Mouse (Mus musculus): Measurements from ENCODE around the gene Mrtfa. TPM values are rescaled to one million over a fixed set of nuclear protein-coding genes. Genes with fewer than 3 reads are reported as not detected.

Gene Mrtfa
- polyA plus RNA-seq, 1 experiment from 2014 or later = 28.2 TPM

GRCm38 (mm10) chr15:80994959-80995358, 195.6 kb downstream of the Mrtfa start:
- Histone ChIP-seq H3K9me3 (ENCODE audit: control insufficient read depth, low read length) (no peaks in the 10 kb centered on the region), H3K9ac (ENCODE audit: low read depth, low read length) (no peak overlapping the region), H3K4me2 (replicated peaks; ENCODE audit: low read depth, low read length) (no peak overlapping the region), H3K36me3 (ENCODE audit: control insufficient read depth, insufficient read depth, low read length) (no peaks in the 10 kb centered on the region), H3K4me3 (ENCODE audit: low read length) (no peak overlapping the region), H3K4me1 (ENCODE audit: control insufficient read depth, insufficient read depth, low read length) (no peaks in the 10 kb centered on the region), H3K27ac (ENCODE audit: low read depth, low read length) (no peak overlapping the region), H3K27me3 (ENCODE audit: control insufficient read depth, insufficient read depth, low read length) (no peaks in the 10 kb centered on the region)
- ATAC-seq (ENCODE audit: low FRiP score, low TSS enrichment) = no peak
- WGBS = 84% methylated on average over 5 of the region's 5 CpGs

GRCm38 (mm10) chr15:80989712-80990111, 200.8 kb downstream of the Mrtfa start:
- Histone ChIP-seq H3K9me3 (ENCODE audit: control insufficient read depth, low read length) (no peaks in the 10 kb centered on the region), H3K36me3 (ENCODE audit: control insufficient read depth, insufficient read depth, low read length) (no peaks in the 10 kb centered on the region), H3K27ac (ENCODE audit: low read depth, low read length) (no peak overlapping the region), H3K4me3 (ENCODE audit: low read length) (no peak overlapping the region), H3K4me1 (ENCODE audit: control insufficient read depth, insufficient read depth, low read length) (no peaks in the 10 kb centered on the region), H3K4me2 (replicated peaks; ENCODE audit: low read depth, low read length) (no peak overlapping the region), H3K27me3 (ENCODE audit: control insufficient read depth, insufficient read depth, low read length) (no peaks in the 10 kb centered on the region), H3K9ac (ENCODE audit: low read depth, low read length) (no peak overlapping the region)
- 61% methylated on average over 3 of the region's 3 CpGs for WGBS
- ATAC-seq (ENCODE audit: low FRiP score, low TSS enrichment) = no peak

- no peaks in the 10 kb centered on the region for H3K27me3 ChIP-seq (ENCODE audit: control insufficient read depth, insufficient read depth, low read length)
- H3K9me3 ChIP-seq (ENCODE audit: control insufficient read depth, low read length) = no peaks in the 10 kb centered on the region
- no peak overlapping the region for H3K4me3 ChIP-seq (ENCODE audit: low read length)
- WGBS = 44% methylated on average over 1 of the region's 1 CpGs
- no peak overlapping the region for H3K9ac ChIP-seq (ENCODE audit: low read depth, low read length)
- H3K4me1 ChIP-seq (ENCODE audit: control insufficient read depth, insufficient read depth, low read length) = no peaks in the 10 kb centered on the region
- no peaks in the 10 kb centered on the region for H3K36me3 ChIP-seq (ENCODE audit: control insufficient read depth, insufficient read depth, low read length)
- no peak for ATAC-seq (ENCODE audit: low FRiP score, low TSS enrichment)
- H3K4me2 ChIP-seq (replicated peaks; ENCODE audit: low read depth, low read length) = no peak overlapping the region
- H3K27ac ChIP-seq (ENCODE audit: low read depth, low read length) = no peak overlapping the region
Measured at GRCm38 (mm10) chr15:80988331-80988730, 202.2 kb downstream of the Mrtfa start.

GRCm38 (mm10) chr15:80983264-80983663, 207.3 kb downstream of the Mrtfa start:
- Histone ChIP-seq H3K9ac (ENCODE audit: low read depth, low read length) (no peak overlapping the region), H3K4me2 (replicated peaks; ENCODE audit: low read depth, low read length) (no peak overlapping the region), H3K9me3 (ENCODE audit: control insufficient read depth, low read length) (no peaks in the 10 kb centered on the region), H3K36me3 (ENCODE audit: control insufficient read depth, insufficient read depth, low read length) (no peaks in the 10 kb centered on the region), H3K27me3 (ENCODE audit: control insufficient read depth, insufficient read depth, low read length) (no peaks in the 10 kb centered on the region), H3K27ac (ENCODE audit: low read depth, low read length) (no peak overlapping the region), H3K4me3 (ENCODE audit: low read length) (no peak overlapping the region), H3K4me1 (ENCODE audit: control insufficient read depth, insufficient read depth, low read length) (no peaks in the 10 kb centered on the region)
- ATAC-seq (ENCODE audit: low FRiP score, low TSS enrichment) = no peak
- 96% methylated on average over 2 of the region's 2 CpGs for WGBS

- H3K4me2 ChIP-seq (replicated peaks; ENCODE audit: low read depth, low read length) = no peak overlapping the region
- H3K36me3 ChIP-seq (ENCODE audit: control insufficient read depth, insufficient read depth, low read length) = no peaks in the 10 kb centered on the region
- no peaks in the 10 kb centered on the region for H3K9me3 ChIP-seq (ENCODE audit: control insufficient read depth, low read length)
- no peaks in the 10 kb centered on the region for H3K27me3 ChIP-seq (ENCODE audit: control insufficient read depth, insufficient read depth, low read length)
- no peak for ATAC-seq (ENCODE audit: low FRiP score, low TSS enrichment)
- H3K4me1 ChIP-seq (ENCODE audit: control insufficient read depth, insufficient read depth, low read length) = no peaks in the 10 kb centered on the region
- H3K9ac ChIP-seq (ENCODE audit: low read depth, low read length) = no peak overlapping the region
- no peak overlapping the region for H3K4me3 ChIP-seq (ENCODE audit: low read length)
- WGBS = 80% methylated on average over 4 of the region's 4 CpGs
- H3K27ac ChIP-seq (ENCODE audit: low read depth, low read length) = no peak overlapping the region
Measured at GRCm38 (mm10) chr15:80981176-80981575, 209.4 kb downstream of the Mrtfa start.

GRCm38 (mm10) chr15:80979611-80980010, 210.9 kb downstream of the Mrtfa start:
- ATAC-seq (ENCODE audit: low FRiP score, low TSS enrichment) = no peak
- Histone ChIP-seq H3K27me3 (ENCODE audit: control insufficient read depth, insufficient read depth, low read length) (no peaks in the 10 kb centered on the region), H3K9ac (ENCODE audit: low read depth, low read length) (no peak overlapping the region), H3K9me3 (ENCODE audit: control insufficient read depth, low read length) (no peaks in the 10 kb centered on the region), H3K4me3 (ENCODE audit: low read length) (no peak overlapping the region), H3K4me2 (replicated peaks; ENCODE audit: low read depth, low read length) (no peak overlapping the region), H3K4me1 (ENCODE audit: control insufficient read depth, insufficient read depth, low read length) (no peaks in the 10 kb centered on the region), H3K27ac (ENCODE audit: low read depth, low read length) (no peak overlapping the region), H3K36me3 (ENCODE audit: control insufficient read depth, insufficient read depth, low read length) (no peaks in the 10 kb centered on the region)
- 76% methylated on average over 4 of the region's 4 CpGs for WGBS

GRCm38 (mm10) chr15:80977620-80978334, 212.8 kb downstream of the Mrtfa start, which contains the start of gene Sgsm3:
Gene Sgsm3, plus strand, starts transcription at chr15:80977765.
- H3K27ac ChIP-seq (ENCODE audit: low read depth, low read length) = no peak within 1 kb of the TSS
- no peaks in the 10 kb centered on the region for H3K36me3 ChIP-seq (ENCODE audit: control insufficient read depth, insufficient read depth, low read length)
- H3K4me3 ChIP-seq (ENCODE audit: low read length) = peak within 1 kb of the TSS; percentile 87
- WGBS = under 1% methylated on average over 63 of the region's 67 CpGs
- no peaks in the 10 kb centered on the region for H3K27me3 ChIP-seq (ENCODE audit: control insufficient read depth, insufficient read depth, low read length)
- peak within 1 kb of the TSS; percentile 92 for H3K4me2 ChIP-seq (replicated peaks; ENCODE audit: low read depth, low read length)
- no peaks in the 10 kb centered on the region for H3K9me3 ChIP-seq (ENCODE audit: control insufficient read depth, low read length)
- H3K9ac ChIP-seq (ENCODE audit: low read depth, low read length) = peak within 1 kb of the TSS; percentile 73
- peak; percentile 90 for ATAC-seq (ENCODE audit: low FRiP score, low TSS enrichment)
- no peaks in the 10 kb centered on the region for H3K4me1 ChIP-seq (ENCODE audit: control insufficient read depth, insufficient read depth, low read length)

- Histone ChIP-seq H3K27ac (ENCODE audit: low read depth, low read length) (no peak overlapping the region), H3K4me3 (ENCODE audit: low read length) (no peak overlapping the region), H3K9ac (ENCODE audit: low read depth, low read length) (no peak overlapping the region), H3K27me3 (ENCODE audit: control insufficient read depth, insufficient read depth, low read length) (no peaks in the 10 kb centered on the region), H3K4me1 (ENCODE audit: control insufficient read depth, insufficient read depth, low read length) (no peaks in the 10 kb centered on the region), H3K4me2 (replicated peaks; ENCODE audit: low read depth, low read length) (no peak overlapping the region), H3K9me3 (ENCODE audit: control insufficient read depth, low read length) (no peaks in the 10 kb centered on the region), H3K36me3 (ENCODE audit: control insufficient read depth, insufficient read depth, low read length) (no peaks in the 10 kb centered on the region)
- 78% methylated on average over 2 of the region's 3 CpGs for WGBS
- ATAC-seq (ENCODE audit: low FRiP score, low TSS enrichment) = no peak
Measured at GRCm38 (mm10) chr15:80975666-80976065, 214.9 kb downstream of the Mrtfa start.

GRCm38 (mm10) chr15:80974311-80974710, 216.2 kb downstream of the Mrtfa start:
- Histone ChIP-seq H3K4me1 (ENCODE audit: control insufficient read depth, insufficient read depth, low read length) (no peaks in the 10 kb centered on the region), H3K27ac (ENCODE audit: low read depth, low read length) (no peak overlapping the region), H3K4me3 (ENCODE audit: low read length) (no peak overlapping the region), H3K9ac (ENCODE audit: low read depth, low read length) (no peak overlapping the region), H3K36me3 (ENCODE audit: control insufficient read depth, insufficient read depth, low read length) (peaks cover 12% of the 10 kb centered on the region), H3K4me2 (replicated peaks; ENCODE audit: low read depth, low read length) (no peak overlapping the region), H3K9me3 (ENCODE audit: control insufficient read depth, low read length) (no peaks in the 10 kb centered on the region), H3K27me3 (ENCODE audit: control insufficient read depth, insufficient read depth, low read length) (no peaks in the 10 kb centered on the region)
- 17% methylated on average over 5 of the region's 5 CpGs for WGBS
- ATAC-seq (ENCODE audit: low FRiP score, low TSS enrichment) = no peak

Measured in kidney, embryonic 14.5 days (tissue).